Mouse (Mus musculus) hematopoietic stem cell, adult 5-6 weeks (primary cell): ENCODE measurements around the gene Samd4b. TPM values are rescaled to one million over a fixed set of nuclear protein-coding genes. Genes with fewer than 3 reads are reported as not detected.

Experiments used
- ATAC-seq, 2 experiments: fragments of 125-278 bp in 1 of 2; replicated peaks in 1 of 2; 2 replicates each; pipeline ENCODE4 v1.8.0; 2016 to 2017; ENCODE audit warnings: inconsistent platforms in 2 of 2, mild to moderate bottlenecking in 2 of 2, moderate number of reproducible peaks in 2 of 2, low read depth in 1 of 2, moderate TSS enrichment in 1 of 2; ENCODE audit not compliant: low FRiP score in 2 of 2, poor library complexity in 2 of 2, severe bottlenecking in 2 of 2, insufficient read depth in 1 of 2, low TSS enrichment in 1 of 2
- total RNA-seq: library from RNA; stranded (forward); fragments of 172-1452, 232-1000 nt; gene quantifications from 2 replicates; pipeline ENCODE4 v1.2.3, GENCODE M21; 2017

The Samd4b gene
- total RNA-seq, 1 experiment from 2014 or later, result 6.3 TPM

DNA sequence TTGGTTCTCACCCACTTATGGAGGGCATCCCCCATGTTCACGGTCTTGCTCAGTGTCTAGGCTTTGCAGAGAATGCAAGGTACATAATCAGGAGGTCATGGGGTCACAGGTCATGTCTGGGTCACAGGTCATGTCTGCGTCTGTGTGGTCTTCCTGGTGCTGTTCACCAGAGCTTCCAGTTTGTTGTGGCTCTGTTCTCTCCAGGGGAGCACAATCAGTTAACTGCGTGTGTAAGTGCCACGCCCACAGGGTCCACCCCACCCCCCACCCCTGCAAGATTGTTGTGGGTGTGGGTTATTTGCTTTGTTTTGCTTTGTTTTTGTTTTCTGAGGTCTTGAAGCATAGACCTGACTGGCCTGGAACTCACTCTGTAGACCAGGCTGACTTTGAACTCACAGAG, 113.8 kb downstream of the Samd4b start:
- ATAC-seq, result no peak

- no peak for ATAC-seq
Measured at GRCm38 (mm10) chr7:28482854-28483253, 115.1 kb downstream of the Samd4b start.

GRCm38 (mm10) chr7:28478854-28479253, 119.1 kb downstream of the Samd4b start:
- peak in 1 of 2 experiments; percentile 32; a peak in 1 of 4 replicates for ATAC-seq

DNA sequence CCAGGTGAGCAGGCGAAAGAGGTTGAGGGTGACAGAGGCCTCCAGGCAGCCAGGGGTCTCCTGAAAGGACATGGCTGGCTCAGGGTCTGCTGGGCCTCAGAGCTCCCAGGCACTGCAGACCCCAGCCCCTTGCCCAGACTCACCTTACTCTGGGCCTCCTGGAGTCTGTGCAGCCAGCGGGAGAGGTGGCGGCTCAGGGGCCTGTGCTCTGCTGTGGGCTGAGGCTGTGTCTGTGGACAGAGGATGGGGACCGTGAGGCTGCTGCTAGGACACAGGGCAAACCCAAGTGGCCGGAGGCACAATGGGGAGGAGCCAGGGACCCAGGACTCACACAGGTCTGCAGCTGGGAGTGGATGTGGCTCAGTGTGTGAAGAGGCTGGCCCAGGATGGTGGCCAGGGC, 120.6 kb downstream of the Samd4b start:
- ATAC-seq, result no peak

DNA sequence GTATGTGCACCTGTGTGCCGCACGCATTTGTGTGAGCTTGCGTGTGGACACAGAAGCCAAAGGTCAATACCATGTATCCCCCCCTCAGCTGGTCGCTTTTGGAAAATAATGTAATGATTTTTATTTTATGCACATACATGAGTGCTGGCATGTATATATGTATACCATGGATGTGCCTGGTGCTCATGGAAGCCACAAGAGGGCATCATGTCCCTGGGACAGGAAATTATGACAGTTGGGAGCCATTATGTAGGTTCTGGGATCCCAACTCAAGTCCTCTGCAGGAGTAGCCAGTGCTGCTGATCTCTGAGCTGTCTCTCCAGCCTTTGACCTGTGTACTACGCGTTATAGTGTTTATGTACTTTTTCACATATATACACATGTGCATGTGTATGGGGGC, 121.8 kb downstream of the Samd4b start:
- ATAC-seq, result no peak

GRCm38 (mm10) chr7:28467213-28467751, 130.7 kb downstream of the Samd4b start:
- peak; percentile 29 to 52 for ATAC-seq

- no peak for ATAC-seq
Measured at GRCm38 (mm10) chr7:28466721-28467212, 131.2 kb downstream of the Samd4b start.

GRCm38 (mm10) chr7:28464416-28465212, 133.3 kb downstream of the Samd4b start:
- peak; percentile 75 to 84 for ATAC-seq

GRCm38 (mm10) chr7:28462769-28463168, 135.2 kb downstream of the Samd4b start:
- no peak for ATAC-seq

DNA sequence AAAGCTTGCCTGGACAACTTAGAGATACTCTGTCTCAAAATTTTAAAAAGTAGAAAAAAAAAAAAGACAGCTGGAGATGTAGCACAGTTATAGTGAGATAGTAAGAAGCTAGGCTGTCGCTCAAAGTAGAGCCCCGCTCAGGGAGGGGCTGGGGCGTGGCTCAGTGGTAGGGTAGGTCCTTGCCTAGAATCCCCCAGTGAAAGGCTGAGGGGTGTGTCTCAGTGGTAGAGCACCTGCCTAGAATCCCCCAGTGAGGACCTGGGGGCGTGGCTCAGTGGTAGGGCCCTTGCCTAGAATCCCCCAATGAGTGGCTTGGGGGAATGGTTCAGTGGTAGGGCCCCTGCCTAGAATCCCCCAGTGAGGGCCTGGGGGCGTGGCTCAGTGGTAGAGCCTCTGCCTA, 137.6 kb downstream of the Samd4b start:
- no peak for ATAC-seq

DNA sequence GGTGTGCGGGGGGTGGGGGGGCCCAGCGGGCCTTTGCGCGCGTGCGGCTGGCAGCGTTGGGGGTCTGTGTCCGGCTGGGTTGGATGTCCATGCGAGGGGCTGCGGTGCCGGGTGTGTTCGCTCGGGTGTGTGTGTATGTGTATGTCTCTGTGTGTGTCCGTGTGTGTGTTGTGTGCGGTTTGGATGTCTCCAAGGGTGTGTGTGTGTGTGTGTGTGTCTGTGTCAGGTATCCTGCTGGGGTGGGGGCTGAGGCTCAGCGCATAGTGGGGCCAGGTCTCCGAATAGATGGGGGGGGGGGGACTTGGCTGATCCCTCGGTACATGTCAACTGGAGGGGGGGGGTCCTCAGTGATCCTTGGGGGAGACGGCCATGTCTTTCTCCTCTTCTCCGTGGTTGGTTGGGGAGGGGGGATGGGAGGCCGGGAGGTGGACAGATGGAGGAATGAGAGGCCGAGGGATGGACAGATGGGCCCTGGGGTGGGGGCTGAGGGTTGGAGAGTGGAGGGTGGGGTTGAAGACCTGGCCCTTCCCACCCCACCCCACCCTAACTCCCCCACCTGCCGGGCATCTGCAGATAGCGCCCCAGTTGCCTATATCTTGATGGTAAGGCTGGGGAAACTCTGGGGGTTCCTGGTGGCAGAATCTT, 145.5 kb downstream of the Samd4b start:
- ATAC-seq, result no peak

GRCm38 (mm10) chr7:28451531-28452360, 146.2 kb downstream of the Samd4b start, which contains the start of gene Lrfn1:
Gene Lrfn1, plus strand, starts transcription at chr7:28451980.
- peak in 1 of 2 experiments; percentile 29; a peak in 1 of 4 replicates for ATAC-seq

GRCm38 (mm10) chr7:28447865-28448820, 149.8 kb downstream of the Samd4b start:
- ATAC-seq, result no peak

DNA sequence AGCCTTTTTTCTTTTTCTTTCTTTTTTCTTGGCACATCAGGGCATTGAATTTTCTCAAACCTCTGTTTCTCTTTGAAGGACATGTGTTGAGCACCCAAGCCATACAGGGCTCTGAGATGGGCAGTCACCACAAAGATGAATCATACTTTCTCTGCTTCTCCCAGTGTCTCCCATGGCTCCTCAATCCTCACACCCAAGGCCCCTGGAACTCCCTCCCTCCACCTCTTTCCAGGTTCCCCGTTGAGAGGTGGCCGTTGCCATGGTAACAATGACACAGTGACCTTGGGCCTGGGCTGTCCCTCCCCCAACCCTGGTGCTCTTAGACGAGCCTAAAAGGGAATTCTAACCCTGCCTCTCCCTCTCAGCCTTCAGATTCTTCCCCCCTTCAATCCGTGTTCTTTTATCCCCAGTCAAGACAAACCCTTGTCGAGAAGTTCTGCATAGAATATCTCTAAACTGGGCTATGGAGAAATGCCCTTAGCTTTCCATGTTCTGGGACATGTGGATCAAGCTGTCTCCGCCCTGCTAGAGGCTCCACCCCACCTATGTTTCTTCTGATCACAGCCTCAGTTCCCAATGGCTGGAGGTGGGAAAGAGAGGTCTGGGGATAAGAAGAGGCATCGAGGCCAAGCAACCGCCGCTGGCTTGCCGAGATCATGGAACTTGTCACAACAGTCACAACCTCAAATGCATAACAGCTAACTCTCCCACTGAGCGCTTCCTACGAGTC, 150.7 kb downstream of the Samd4b start:
- no peak for ATAC-seq

DNA sequence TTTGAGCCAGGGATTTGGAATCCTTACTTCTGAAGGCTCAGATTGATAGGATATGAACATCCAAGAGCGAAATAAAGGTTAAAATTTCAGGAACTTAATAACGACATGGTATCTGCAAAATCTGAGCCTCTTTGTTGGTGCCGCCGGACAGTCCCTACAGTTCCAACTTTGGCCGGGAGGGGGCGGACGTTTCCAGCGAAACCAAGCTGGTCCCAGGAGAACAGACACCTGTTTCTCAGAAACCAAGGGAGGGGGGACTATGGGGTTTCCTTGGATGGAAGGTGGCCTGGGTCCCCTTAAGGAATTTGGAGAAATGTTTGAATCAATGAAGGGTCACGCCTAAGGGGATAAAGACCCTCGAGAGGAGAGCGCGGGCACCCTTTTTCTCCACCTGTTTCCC, 151.5 kb downstream of the Samd4b start:
- peak in 1 of 2 experiments; percentile 38; a peak in 1 of 4 replicates for ATAC-seq
